Mouse (Mus musculus): ENCODE data around the gene Dnajc21. TPM values are rescaled to one million over a fixed set of nuclear protein-coding genes. Genes with fewer than 3 reads are reported as not detected.

The Dnajc21 gene
- total and polyA plus RNA-seq, 3 experiments = 12.8 to 53.4 (median 36.0) TPM

- H3K4me1 ChIP-seq (ENCODE audit: insufficient read depth, low read depth, low read length) = no peaks in the 10 kb centered on the region
- ATAC-seq (ENCODE audit: extremely low read depth, insufficient number of reproducible peaks, low FRiP score, poor library complexity, severe bottlenecking) (no peak), DNase-seq (ENCODE audit: low spot score) (no peak)
- no peaks in the 10 kb centered on the region for H3K9me3 ChIP-seq (replicated peaks)
- TF ChIP-seq GATA2 (IDR thresholded peaks at IDR 0.05; ENCODE audit: borderline replicate concordance, low read depth, low read length) (no peak), TAL1 (conservative IDR thresholded peaks at IDR 0.05; ENCODE audit: low read depth, low read length) (no peak), POLR2AphosphoS5 (IDR thresholded peaks at IDR 0.05; ENCODE audit: insufficient replicate concordance, low read depth, low read length) (no peak), GATA1 (IDR thresholded peaks at IDR 0.05; ENCODE audit: borderline replicate concordance, low read length) (no peak), CTCF (IDR thresholded peaks at IDR 0.05; ENCODE audit: low read depth, low read length) (no peak)
- H3K36me3 ChIP-seq (replicated peaks) = no peaks in the 10 kb centered on the region
- no peak overlapping the region for H3K4me3 ChIP-seq (ENCODE audit: low read depth, low read length)
- no peaks in the 10 kb centered on the region; the same call in 1 of the 2 replicates for H3K27me3 ChIP-seq (ENCODE audit: insufficient read depth, low read length)
Observed at GRCm38 (mm10) chr15:10399795-10400194, 70.5 kb downstream of the Dnajc21 start.

Other genes with a start within 250 kb of the Dnajc21 start
- gene Gm21973, start 145.1 kb downstream of the Dnajc21 start, total RNA-seq (2014; fragmentation: Nextera tagmentation) = not detected in 2 replicates
- gene Gm21973, start 145.1 kb downstream of the Dnajc21 start, total RNA-seq (2017) = not detected in 2 replicates
- not detected in 2 replicates for gene Gm21973, start 145.1 kb downstream of the Dnajc21 start, polyA plus RNA-seq (2012)
- gene Agxt2, start 112.0 kb downstream of the Dnajc21 start, total RNA-seq (2014; fragmentation: Nextera tagmentation) = not detected in 2 replicates
- 0.06 and 0.16 TPM in 2 replicates for gene Agxt2, start 112.0 kb downstream of the Dnajc21 start, total RNA-seq (2017)
- gene Agxt2, start 112.0 kb downstream of the Dnajc21 start, polyA plus RNA-seq (2012) = not detected in 2 replicates
- 104 and 117 TPM in 2 replicates for gene Brix1, start 15.4 kb upstream of the Dnajc21 start, total RNA-seq (2014; fragmentation: Nextera tagmentation)
- 32.6 and 42.6 TPM in 2 replicates for gene Brix1, start 15.4 kb upstream of the Dnajc21 start, total RNA-seq (2017)
- 94.4 and 114 TPM in 2 replicates for gene Brix1, start 15.4 kb upstream of the Dnajc21 start, polyA plus RNA-seq (2012)
- gene Rad1, start 15.5 kb upstream of the Dnajc21 start, total RNA-seq (2014; fragmentation: Nextera tagmentation) = 39.2 and 39.4 TPM in 2 replicates
- gene Rad1, start 15.5 kb upstream of the Dnajc21 start, total RNA-seq (2017) = 40.1 and 40.3 TPM in 2 replicates
- gene Rad1, start 15.5 kb upstream of the Dnajc21 start, polyA plus RNA-seq (2012) = 13.8 and 19.2 TPM in 2 replicates
- not detected in 2 replicates for gene Ttc23l, start 88.2 kb upstream of the Dnajc21 start, total RNA-seq (2014; fragmentation: Nextera tagmentation)
- not detected in 2 replicates for gene Ttc23l, start 88.2 kb upstream of the Dnajc21 start, total RNA-seq (2017)
- gene Ttc23l, start 88.2 kb upstream of the Dnajc21 start, polyA plus RNA-seq (2012) = not detected in 2 replicates
- gene Rai14, start 244.1 kb upstream of the Dnajc21 start, total RNA-seq (2014; fragmentation: Nextera tagmentation) = not detected in 2 replicates
- gene Rai14, start 244.1 kb upstream of the Dnajc21 start, total RNA-seq (2017) = 0.12 and 0.60 TPM in 2 replicates
- gene Rai14, start 244.1 kb upstream of the Dnajc21 start, polyA plus RNA-seq (2012) = not detected in 2 replicates

All from G1E (cell line).